Mouse (Mus musculus) c-Kit-positive CD71-positive TER-119-negative erythroid progenitor cells, embryonic 14.5 days (primary cell): Measurements from ENCODE around the gene Pdpk1.
"Not testable (repeated sequence)": the region's sequence is repeated elsewhere in the genome, so short reads cannot be mapped to it uniquely, and the experiment has no call there.

Source experiments
- DNase-seq: peaks from one replicate; pipeline ENCODE4 v3.0.0-alpha.2; 2013; ENCODE audit warnings: low read depth

The Pdpk1 gene

DNA sequence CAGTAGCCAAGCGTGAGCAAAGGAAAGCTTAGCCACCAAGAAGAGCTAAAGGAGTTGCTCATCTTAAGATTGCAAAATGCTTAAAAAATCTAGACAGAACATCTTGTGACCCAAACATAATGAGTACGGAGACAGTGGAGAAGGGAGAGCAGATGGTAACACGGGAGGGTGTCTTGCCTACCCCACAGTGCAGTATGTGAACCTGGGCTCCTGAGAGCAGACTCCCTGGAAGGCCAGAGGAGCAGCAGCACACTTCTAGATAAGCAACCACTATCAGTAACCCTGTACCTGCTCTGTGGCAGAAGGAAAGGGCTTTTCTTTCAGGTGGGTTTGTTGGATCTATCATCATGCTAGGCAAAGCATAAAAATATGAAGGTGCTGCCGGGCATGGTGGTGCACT lies 37.7 kb downstream of the Pdpk1 start:
- DNase-seq: no peak

DNA sequence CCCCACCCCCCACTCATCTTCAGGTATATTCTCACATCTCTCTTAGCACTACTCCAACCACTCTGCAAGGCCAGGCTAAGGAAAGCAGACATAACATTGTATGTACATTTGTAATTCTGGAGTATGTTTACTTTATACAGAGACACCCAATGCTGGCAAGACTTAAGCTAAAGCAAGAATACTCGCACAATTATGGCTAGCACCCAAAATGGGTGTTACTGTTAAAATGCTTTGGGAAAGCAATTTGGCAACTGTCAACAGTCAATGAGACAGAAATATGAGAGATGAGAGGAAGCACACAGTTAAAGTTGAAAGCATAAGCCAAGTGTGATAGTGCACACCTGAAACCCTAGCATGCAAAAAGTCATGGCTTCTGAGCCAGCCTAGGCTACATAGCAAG lies 39.5 kb downstream of the Pdpk1 start:
- DNase-seq: no peak

DNA sequence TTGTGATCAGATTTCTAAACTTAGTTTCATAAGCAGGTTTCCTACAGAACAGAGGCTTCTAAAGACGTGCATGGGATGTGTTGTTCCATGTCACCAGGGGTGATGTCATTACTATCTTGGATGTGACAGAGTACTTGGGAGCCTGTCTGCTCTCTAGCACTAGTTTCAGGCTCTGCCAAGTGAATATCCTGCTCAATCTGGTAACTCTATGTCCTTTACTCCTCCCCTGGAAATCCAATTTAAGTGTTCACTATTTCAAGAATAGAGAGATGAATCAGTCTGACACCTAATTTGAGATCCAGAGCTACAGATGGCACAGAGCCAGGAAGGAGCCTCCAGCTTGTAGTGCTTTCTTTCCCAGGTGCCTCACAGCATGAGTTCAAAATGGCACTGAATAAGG lies 41.8 kb downstream of the Pdpk1 start:
- no peak for DNase-seq

DNA sequence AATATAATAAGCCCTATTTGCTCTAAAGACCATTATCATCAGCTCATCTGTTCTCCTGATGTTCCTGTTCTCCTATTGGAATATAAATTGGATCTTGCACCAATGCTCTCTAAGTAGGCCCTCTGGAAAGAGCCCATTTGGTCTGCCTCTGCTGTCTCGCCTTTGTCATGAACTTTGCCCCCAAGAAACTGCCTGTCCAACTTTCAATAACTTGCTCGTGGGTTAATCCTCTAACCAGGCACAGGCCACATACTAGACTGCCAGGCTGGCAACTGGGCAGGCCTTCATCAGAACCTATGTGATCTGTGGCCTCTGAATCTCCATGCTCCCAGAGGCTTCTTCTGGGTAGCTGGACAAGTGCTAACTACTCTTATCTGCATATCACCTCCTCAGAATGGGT lies 45.6 kb downstream of the Pdpk1 start:
- DNase-seq: no peak

DNA sequence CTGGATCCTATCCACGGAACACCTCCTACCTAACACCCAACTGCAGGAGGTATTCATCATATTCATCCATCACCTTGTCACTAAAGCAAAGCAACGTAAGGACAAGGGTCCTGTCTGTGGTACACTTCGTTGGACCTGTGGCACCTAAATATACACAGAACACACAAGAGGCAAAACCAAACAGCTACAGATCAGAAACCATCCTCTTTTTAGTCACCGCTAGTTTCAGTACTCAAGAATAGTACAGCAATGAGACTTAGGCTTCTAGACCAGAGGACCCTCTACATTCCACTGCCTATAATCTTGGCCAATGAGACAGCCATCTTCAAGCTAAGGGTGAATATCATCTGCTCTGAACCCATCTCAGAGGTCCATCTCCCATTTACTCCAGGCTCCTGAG lies 52.4 kb downstream of the Pdpk1 start:
- no peak for DNase-seq

DNA sequence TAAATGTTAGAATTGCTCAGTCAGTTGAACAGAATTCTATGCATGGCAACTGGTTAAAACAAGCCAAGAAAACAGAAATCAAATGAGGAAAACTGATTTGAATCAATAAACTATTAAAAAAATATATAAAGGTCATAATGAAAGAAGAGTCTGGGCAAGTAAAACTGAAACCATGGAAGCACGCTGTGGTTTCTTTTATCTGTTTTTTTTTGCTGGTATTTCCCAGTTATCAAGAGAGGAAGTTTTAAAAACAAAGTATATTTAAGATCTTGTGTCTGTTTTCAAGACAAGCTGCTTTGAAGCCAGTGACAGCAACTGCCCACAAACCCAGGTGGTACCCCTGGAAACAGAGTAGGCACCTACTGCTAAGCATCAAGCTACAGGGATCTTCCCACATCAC lies 60.1 kb downstream of the Pdpk1 start:
- DNase-seq: no peak

DNA sequence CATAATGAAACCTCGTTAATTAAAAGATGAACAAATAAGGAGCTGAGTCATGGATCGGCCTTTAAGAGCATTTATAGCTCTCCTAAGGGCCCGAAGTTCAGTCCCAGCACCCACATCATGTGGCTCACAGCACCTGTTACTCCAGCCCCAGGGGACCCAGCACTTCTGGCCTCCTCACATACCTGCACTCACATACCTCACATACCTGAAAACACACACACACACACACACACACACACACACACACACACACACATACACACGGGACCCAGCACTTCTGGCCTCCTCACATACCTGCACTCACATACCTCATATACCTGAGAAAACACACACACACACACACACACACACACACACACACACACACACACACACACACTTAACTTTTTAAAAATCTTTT lies 64.3 kb downstream of the Pdpk1 start:
- DNase-seq: not testable (repeated sequence)

DNA sequence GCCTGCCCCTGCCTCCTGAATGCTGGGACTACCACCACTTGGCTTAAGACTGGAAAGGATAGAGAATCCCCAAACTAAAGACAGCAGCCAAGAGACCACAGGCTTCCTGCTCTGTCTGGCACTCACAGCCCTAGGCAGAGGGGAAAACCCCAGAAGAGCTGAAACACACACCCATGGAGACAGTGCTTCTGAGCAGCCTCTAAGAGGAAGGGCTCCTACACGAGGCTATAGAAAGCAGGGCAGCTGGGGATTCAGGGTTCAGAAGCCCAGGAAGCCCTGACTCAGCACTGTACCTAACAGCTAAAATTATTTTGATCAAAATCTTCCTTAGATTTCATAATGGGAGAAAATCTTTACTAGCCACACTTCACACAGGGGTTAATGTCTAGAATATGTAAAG lies 66.1 kb downstream of the Pdpk1 start:
- no peak for DNase-seq

DNA sequence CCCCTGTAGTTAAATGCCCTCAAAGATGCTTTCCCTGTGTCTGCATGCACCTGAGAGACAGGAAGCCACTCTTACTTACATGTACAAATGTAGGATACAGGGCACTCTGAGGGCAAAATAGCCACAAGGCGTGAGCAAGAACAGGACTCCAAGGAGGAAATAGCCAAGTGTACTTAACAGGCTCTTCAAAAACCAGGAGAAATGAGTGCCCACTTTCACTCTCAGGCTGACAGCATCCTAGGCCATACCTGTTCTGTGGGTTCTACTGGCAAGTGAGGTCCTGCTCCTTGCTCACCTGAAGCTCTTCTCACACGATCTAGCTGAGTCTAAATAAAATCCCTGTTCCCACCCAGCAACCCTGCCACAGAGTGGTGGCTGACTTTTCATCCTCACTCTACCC lies 73.6 kb downstream of the Pdpk1 start:
- DNase-seq: no peak

DNA sequence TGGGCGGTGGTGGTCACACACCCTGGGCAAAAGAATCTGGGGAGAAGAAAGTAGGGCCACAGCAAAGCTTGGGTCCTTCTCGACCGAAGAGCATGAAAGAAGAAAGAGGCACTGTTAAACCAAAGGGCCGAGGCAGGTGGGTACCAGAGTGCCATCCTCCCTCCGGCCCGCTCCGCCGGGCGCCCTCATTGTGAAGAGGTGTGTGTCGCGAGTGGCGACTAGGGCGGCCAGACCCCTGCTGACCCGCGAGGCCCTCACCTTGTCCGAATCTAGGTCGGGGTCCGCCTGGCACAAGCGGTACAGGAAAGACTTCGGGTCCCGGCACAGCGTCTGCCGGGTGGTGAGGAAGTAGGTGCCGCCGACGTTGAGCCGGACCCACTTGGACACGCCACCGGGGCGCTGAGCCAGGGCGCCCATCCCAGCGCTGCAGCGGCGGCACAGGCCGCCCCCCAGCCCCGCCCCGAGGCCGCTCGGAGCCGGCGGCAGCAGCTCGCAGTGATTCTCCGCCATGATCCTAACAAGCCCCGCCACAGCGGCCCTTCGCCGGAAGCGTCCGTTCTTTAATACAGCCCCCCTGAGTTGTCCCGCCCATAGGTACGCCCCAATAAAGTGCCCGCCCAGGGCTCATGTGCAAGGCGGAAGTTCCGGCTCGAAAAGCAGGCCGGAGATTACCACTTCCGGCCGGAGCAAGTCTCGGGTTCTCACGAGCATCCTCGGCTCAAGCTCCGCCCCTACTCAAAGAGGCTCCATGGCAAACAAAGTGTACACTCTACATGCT lies 77.6 kb downstream of the Pdpk1 start, which contains the start of gene Kctd5:
Kctd5 (minus strand) TSS at position 567 of the 778 bp plus-strand sequence.
- DNase-seq: peak; percentile 94

DNA sequence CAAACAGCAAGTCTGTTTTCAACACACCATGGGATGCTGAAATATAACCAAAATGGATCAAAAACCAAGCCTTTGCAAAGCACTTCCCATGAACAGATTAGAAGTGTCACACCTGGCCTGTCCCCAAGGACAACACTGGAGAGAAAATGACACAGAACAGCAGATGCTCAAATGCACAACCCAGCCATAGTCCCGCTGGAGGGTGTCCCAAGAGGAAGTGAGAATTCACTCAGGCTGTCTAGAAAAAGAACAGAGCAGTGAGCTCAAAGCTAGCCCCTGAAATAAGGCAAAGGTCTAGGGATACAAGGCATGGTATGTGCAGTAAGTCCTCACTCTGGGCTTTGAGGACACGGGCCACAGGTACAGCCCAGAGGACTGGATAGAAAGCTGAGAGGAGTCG lies 81.2 kb downstream of the Pdpk1 start:
- DNase-seq: no peak

DNA sequence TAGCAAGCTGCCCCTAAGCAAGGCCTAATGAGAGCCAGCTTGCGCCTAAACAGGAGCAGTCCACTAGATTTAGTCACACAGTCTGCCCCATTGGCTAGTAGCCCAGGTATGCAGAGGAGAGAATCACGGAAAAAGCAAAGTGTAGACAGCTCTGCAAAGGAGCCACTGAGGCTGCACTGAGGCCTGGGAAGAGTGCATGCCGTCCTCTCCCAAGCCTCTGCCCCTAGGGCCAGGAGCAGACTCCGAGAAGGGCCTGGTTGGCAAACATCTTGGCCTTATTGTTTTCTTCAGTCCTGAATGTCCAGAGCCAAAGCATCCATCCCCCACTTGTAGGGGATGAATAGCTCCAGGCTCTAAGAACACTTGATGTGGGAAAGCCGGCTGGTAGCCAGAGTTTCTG lies 82.5 kb downstream of the Pdpk1 start:
- DNase-seq: no peak

DNA sequence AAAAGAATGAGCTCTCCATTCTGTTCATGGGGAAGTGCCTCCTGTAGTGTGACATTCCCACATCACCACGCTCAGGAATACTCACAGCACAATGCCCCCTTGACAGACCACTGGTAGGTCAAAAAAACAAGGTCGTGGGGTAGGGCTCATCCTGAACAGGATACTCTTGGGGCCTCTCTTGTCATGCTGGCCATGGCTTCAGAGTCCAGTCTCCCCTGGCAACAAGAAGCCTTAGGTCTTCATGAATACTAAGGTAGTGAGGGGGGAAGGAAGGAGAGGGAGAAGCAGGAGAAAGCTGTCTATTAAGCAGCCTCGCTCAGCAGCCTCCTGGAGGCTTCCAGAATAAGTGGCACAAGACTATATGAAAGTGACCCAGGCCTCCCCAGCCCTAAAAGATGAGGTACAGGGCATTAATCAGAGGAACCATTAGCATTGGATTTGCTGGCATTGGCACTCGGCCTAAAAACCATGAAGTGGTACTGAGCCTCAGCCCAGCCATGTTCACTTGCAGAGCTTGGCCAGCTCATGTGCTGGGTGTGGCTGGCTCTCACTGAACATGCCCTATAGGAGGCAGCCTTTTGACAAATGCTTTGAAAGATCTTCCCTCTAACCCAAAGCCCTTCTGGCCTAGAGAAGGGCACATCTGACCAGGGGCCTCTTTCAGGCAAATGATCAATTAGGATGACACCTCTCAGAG lies 88.1 kb downstream of the Pdpk1 start:
- no peak for DNase-seq

DNA sequence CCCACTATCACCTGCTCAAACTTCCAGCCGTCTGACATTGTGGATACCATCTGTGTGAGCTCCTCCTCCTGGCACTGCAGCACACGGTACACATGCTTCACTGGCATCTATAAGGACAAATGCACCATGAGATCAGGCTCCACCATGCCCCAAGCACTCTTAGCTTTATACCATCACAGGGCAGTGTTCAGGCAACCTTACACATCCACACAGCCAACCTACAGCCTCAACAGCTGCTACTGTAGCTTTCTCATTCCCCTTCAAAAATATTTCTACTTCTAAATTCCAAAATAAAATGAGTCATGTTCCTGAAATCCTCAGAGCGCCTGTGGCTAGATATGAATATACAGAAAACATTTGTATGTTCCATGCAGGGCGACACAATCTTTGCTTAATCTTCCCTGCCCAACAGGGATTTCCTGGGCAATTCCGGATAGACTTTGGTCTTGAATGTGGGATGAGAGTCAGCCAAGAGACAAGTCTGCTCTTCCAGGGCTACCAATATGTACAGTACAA lies 92.9 kb downstream of the Pdpk1 start:
- DNase-seq: no peak

DNA sequence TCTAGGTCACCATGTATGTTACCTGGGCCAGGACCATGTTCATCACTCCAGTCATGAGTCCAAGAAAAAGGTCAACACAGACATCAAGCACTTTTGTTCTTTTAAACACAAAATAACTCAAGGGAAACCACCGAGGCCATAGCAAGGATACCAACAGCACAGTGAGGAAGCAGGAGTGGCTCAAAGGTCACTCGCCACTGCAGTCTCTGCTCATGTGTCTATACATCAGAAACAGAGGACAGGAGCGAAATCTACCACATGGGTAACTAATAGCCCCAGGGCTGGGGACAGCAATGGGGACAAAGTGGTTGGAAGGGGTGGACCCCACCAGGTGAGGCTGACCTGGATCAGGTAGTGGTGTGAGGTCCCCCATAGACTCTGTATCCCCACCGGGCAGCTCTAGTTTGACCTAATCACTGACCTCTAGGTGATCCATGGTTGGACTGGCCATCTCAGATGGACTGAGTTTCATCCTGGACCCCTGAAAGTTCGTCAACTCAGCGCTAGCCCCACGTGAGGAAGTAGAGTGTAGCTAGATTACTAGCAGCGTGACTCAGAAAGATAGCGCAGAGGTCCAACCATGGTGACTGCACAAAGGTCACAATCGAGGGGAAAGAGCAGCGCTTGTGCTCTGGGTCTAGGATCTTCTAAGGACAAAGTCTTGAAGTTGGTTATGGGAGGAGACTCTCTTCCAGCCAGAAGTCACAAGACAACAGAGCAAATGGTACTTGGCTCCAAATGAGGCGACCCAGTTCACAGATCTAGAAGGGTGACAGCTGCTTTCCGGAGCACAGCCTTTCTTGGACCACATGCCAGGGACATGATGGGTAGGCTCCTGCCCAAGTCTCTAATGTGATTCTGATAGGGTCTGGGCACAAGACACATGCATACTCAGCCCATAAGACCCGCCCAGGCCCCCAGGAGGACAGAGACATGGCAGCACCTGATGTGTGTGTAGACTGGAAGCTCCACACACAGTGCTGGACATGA lies 93.8 kb downstream of the Pdpk1 start:
- no peak for DNase-seq

DNA sequence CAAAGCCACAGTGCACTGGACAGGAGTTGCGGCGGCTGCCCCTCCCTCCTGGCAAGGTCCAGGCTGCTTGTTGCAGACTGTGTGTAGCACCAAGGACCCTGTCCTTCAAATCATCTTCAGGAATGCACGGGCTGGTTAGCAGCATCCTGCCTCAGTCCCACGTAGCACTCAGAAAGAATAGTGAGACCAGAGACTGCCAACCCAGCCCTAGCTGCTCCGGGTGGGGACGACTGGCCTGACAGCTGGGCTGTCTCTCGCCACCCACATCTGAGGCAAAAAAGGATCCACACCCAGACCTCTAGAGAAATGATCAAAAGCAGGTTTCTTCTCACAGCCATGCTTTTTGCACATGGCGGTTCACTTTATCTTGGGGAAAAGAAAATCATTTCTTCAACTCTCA lies 101.7 kb downstream of the Pdpk1 start:
- DNase-seq: no peak

DNA sequence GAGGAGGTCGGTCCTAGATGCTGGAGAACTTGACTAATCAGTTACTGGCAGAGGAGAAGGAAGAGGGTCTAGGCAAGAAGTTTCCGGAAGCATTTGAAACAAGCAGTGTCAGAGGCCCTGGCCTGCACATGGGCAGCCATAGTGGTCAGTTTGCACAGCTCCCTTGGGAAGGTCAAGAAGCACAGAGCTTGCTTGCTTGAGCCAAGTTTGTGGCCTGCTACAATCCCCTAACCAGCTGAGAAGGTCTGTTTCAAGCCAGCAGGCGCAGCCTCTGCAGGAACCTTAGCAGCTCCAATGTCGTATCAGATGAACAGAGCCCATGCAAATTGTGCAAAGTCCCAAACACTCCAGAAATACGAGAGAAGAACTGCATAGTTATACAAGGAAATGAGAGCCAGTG lies 102.7 kb downstream of the Pdpk1 start:
- DNase-seq: no peak

DNA sequence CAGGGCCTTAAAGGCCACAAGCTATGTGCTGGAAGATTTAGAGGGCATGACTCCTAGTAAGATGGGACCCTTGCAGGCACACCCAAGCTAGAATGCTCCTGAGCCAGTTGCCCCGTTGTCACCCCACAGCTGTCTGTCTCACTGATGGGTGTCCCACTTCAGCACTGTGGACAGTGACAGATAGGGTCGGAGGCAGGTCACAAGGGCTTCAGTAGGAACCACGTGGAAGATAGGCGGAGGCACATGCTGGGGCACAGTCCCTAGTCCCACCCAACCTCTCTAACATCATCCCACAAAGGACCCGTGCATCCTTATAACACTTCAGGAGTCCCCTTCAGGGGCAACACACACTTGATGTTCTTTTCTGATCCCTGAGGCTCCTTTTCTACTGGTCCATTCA lies 104.7 kb downstream of the Pdpk1 start:
- no peak for DNase-seq

DNA sequence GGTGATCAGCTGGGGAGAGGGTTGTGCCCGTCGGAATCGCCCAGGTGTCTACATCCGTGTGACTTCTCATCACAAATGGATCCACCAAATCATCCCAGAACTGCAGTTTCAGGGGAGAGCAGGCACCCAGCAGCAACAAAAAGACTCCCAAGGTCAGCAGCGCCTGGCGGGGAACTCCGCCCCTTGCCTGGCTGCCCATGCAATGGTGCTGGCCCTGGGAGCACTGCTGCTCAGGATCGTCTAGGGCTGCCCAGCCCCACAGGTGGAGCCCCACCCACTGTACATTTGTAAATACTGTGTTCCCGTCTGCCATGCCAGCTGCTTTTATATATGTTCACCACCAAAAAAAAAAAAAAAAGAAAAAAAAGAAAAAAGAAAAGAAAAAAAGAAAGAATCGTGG lies 105.1 kb downstream of the Pdpk1 start:
- DNase-seq: no peak

DNA sequence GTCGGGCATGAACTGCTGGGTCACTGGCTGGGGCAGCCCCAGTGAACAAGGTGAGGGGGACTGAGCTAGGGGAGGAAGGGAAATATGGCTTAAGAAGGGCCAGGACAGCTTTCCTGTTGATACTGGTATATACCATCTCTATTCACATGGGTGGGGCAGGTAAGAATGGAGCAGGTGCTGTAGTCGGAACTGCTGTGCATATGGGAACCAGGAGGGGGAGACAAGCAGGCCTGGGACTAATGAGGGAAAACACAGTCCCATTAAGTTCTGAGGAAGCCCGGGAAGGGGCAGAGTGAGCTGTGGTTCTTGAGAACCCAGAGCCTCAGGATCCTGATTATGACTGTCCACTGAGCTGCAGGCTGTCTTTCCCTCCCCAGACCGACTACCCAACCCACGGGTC lies 106.2 kb downstream of the Pdpk1 start:
- DNase-seq: no peak

DNA sequence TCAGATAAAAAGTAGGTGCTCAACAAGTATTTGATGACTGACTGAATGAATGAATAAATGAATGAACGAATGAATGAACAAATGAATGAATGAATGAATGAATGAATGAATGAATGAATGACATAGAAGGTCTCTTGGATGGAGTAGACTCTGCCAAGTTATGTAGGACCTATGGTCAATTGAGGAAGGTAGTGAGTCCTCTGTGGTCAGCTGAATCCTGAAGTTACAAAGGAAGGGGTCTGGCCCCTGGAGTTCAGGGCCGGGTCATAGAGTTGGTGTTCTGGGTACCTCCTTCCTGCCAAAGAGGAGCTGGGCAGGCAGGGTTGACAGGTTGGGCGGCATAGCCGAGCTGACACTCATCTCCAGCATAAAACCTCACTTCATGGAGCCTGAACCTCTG lies 112.9 kb downstream of the Pdpk1 start, which contains the start of gene Prss27:
Prss27 (plus strand) TSS at position 301 of the 400 bp plus-strand sequence.
- no peak for DNase-seq

DNA sequence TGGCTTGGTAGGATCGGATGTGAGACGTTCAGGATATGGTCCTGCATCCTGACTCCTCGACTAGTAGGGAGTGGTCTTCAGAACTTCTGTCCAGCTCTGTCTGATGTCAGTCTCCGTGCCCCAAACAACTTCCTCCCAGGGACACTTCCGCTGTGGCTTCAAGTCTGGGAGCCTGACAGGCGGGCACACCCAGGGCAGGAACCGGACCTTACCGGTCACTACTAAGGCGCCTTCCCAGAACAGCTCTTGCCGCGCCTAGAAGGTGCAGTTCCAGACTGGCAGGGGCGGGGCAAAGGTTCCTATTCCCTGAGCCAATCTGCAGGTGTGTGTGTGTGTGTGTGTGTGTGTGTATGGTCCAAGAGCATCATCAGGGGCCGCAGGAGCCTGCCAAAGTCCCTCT lies 113.4 kb downstream of the Pdpk1 start:
- no peak for DNase-seq
